Mouse (Mus musculus) skeletal muscle tissue, adult 2 months (tissue): ENCODE measurements around the gene Cabcoco1.

Source experiments
- DNase-seq: peaks from one replicate; pipeline ENCODE4 v3.0.0-alpha.2; 2012; ENCODE audit warnings: low read depth, low spot score

The Cabcoco1 gene

DNA sequence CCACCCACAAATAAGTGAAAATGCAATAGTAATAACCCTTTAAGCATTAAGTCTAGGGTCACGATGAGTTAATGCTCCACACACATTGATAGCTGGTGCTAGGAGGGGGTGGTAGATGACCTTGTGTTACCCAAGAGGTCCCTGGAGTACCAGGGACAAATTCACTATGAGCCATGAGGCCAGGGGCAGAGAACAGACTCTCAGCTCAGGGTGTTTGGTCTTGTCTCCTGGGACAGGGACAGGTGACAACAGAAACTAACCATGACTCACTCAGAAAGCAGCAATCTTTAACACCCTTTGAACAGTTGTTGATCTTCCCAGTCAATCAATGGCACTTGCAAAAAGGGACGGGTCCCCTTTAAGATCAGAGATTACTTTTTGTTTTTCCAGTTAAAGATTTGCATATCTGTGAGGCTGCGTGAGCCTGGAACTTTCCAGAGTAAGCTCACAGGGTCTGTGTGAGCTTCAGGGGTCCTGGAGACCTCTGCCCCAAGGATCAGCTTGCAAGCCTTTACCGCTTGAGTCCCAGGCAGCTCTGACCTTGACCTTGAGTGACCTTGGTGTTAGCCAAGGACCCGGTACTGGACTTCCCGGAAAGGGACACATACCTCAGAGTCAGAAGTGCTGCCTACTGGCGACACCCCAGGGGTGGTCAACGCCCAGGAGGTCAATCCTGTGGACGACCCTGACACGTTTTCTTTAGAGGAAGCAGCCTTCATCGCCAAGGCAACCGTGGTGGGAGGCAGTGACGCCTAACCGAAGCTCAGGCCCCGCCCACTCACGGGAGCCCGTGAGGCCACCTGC, at the start of gene Cabcoco1:
Gene Cabcoco1 (minus strand): TSS at position 758 of the 804 bp plus-strand sequence.
- peak; percentile 6 for DNase-seq

- peak; percentile 15 for DNase-seq
Observed at GRCm38 (mm10) chr10:68589530-68590252, 48.0 kb upstream of the Cabcoco1 start.

GRCm38 (mm10) chr10:68587416-68588040, 45.8 kb upstream of the Cabcoco1 start:
- DNase-seq = peak; percentile 8

GRCm38 (mm10) chr10:68577321-68577720, 35.6 kb upstream of the Cabcoco1 start:
- no peak for DNase-seq

GRCm38 (mm10) chr10:68568172-68568571, 26.5 kb upstream of the Cabcoco1 start:
- no peak for DNase-seq

DNA sequence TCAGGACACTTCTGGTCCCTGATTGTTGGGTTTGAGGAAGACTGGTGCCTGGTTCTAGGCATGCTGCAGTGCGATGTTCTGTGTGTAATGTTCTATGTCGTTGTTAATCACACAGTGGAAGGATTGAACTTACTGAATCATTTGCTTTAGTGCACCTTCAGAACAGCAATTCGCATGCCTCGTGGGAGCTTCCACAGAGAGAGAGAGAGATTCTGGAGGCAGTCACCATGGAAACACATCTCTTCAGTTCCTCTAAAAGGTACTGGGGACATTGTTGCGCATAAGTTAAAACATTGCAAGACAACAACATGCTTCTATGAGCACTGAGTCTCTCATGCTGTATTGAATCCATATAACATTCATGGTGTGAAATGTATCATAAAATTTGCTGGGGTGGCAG, 20.6 kb upstream of the Cabcoco1 start:
- no peak for DNase-seq

- peak; percentile 9 for DNase-seq
Observed at GRCm38 (mm10) chr10:68558828-68559219, 17.1 kb upstream of the Cabcoco1 start.

GRCm38 (mm10) chr10:68558105-68558827, 16.6 kb upstream of the Cabcoco1 start:
- peak; percentile 73 for DNase-seq

- no peak for DNase-seq
Observed at GRCm38 (mm10) chr10:68553677-68554076, 12.0 kb upstream of the Cabcoco1 start.

- DNase-seq = no peak
Observed at GRCm38 (mm10) chr10:68552556-68552955, 10.9 kb upstream of the Cabcoco1 start.

DNA sequence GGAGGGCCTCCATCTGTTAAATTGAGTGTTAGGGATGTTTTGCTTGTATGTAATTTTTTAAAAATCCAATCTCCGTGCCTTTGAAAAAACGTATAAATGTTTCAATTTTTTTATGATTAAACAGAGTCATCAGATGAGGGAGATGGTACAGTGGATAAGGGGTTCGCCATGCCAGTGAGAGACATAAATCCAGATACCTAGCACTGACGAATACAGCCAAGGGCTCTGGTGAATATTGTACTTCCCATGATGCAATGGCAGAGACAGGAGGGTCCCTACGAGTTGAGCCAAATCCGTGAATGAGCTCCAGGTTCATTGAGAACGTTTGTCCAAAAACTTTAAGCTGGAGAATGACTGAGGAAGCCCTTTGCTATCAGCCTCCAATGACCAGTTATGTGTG, 9.6 kb upstream of the Cabcoco1 start:
- no peak for DNase-seq

GRCm38 (mm10) chr10:68550668-68551267, 9.1 kb upstream of the Cabcoco1 start:
- no peak for DNase-seq

DNA sequence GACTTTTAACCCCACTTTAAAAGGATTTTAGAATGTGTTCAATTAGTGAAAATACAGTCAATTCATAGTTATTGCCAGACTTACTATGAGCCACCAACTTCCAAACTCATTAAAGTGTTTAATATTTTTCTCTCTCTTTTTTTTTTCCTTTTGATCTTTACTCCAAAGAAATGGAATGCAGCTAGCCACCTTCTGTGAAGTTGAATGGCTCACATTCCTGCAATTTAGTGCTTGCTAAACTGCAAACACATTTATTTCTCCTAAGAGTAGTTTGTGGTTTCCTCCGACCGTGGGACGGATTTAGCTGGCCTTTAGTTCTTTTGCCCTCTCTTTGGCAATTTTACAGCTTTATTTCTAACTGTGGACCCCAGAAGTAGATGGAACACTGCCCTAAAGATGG, 1.4 kb upstream of the Cabcoco1 start:
- no peak for DNase-seq

DNA sequence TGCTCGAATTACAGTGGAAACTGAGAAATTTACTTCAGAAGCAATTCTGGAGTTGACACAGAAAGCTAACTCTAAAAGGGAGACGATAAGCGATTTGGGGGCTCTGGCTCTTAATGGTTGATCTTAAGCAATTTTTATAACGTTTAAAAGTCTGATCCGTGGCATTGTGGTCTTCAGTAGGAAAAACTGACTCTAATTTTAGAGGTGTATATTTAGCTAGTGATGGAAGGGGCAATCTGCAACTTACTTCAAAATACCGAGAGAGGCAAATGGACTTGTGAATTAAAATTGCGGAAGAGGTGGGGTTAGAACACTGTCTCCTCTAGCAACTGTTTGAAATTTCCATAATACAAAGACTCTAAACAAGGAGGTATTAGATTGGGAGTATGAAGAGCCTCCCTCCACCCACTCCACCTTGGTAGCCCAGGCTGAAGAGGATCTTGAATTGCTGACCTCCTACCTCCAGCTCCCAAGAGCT, 286 bp upstream of the Cabcoco1 start:
- no peak for DNase-seq

GRCm38 (mm10) chr10:68540612-68541011, 1.1 kb downstream of the Cabcoco1 start:
- DNase-seq = no peak

GRCm38 (mm10) chr10:68537261-68537950, 4.3 kb downstream of the Cabcoco1 start:
- DNase-seq = no peak

DNA sequence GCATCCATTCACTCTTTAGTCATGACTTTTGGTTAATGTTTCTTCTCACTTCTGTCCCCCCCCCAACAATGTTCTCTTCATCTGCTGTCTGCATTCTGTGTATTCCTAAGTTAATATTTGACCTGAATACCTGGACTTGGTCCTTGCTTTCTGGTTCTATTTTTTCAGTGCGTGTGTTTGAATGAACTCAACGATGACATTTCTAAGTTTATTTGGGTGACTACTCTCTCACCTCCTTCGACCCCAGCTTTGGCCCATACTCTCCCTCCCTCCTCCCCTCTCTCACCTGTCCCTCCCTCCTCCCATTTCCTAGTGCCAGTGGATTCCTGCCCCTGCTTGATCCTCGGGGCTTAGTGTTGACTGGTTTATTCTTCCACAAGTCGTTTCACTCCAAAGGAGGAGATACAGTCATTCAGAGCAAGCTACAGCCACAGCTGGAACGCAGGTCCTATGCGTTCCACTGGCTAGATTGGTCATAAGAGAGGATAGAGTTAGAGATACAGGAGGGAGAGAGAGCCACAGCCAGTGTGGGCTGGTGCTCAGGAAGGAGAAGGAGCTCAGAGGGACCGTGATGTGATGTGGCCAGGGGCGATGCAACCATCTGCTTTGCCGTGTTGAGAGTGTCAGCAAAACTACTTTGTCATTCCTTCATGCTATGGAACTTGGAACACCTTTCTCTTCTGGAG, 12.2 kb downstream of the Cabcoco1 start:
- no peak for DNase-seq

GRCm38 (mm10) chr10:68528958-68529357, 12.7 kb downstream of the Cabcoco1 start:
- DNase-seq = no peak

DNA sequence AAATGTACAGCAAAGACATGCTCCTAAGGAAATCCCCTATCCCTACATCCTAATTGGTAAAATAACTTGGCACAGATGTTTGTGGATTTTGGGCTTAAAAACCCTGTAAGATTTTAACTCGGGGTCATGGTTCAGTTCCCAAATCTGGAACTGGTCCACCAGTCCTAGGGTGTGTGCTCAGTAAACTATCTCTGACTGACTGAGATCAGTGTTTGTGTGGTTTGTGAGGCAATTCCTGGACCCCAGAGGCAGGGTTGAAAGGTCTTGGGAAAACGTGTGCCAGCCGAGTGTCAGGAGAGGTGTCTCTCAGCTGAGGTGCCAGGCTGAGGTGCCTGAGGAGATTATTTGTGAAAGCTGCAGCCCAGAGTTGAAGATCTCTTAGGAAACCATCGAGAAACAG, 19.6 kb downstream of the Cabcoco1 start:
- no peak for DNase-seq

GRCm38 (mm10) chr10:68512433-68513019, 29.2 kb downstream of the Cabcoco1 start:
- DNase-seq = no peak
